Mouse (Mus musculus): Measurements from ENCODE around the gene Gsto2.

Gene Gsto2

DNA sequence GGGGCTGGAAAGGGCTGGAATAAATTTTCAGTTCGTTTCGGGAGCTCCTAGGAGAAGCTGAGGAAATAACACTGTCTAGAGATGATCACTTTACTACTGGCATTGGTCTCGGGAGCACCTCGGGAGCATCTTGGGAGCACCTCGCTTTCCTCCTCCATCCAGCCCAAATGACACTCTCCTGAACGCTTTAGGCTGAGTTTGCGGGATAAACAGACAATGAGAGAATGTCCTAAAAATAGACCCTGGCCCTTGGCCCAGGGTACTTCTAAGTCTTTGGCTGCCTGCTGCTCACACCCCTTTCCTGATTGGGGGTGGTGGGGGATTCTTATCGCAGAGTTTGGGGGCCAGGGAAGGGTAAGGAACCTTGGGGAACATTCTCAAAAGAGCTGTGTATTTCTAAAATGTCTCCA is 54.6 kb downstream of the Gsto2 start:
- no peak for DNase-seq

DNA sequence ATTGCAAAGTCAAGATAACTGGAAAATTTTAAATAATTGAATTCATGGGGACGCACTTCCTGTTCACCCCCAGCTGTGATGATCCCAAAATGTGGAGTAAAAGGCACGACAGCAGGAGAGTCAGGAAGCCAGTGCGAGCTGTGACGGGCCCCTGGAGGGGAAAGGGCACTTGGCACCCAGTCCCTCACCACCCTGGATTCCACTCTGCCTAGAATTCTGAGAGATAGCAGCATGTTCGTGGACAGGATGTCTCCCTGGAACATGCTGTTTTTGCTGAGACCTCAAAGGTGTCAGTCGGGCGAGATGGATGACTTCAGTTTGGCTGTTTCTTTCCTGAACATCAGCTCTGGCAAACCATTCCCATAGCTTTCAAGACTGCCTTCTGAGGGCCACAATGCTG is 60.5 kb downstream of the Gsto2 start:
- no peak for DNase-seq

DNA sequence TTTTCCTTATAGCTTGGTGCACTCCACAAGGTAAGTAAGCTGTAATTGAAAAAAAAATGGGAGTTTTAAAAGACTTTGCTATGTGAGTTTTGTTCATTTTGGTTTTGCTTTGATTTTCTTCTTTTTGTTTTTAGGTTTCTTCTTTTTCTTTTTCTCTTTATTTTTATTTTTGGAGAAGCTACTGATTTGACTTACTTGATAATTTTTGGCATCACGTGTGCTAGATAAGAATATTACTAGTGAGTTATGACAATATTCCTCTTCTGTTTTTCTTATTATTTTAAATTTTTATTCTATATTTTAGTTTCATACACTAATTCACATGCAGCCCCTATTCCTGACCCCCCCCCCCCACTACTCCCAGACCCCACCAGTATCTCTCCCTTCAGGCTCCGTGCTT is 61.7 kb downstream of the Gsto2 start:
- DNase-seq, result no peak

DNA sequence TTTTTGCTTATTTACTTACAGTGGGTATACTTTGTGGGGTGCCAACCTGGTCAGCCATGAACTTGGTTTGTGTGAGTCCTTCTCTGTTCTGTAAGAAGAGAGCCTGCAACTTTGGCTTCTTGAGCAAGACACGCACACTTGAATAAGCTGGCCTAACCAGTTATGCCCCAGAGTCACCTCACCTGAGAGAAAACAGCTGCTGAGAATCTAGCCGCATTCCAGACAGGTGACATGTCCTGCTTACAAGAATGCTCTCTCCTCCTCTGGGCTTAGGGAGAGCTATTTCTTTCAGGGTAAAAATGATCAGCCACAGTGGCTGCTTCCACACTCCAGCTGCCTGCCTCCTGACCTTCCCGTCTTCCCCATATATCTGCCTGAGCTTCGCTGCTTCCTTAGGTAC is 63.7 kb downstream of the Gsto2 start:
- no peak for DNase-seq

DNA sequence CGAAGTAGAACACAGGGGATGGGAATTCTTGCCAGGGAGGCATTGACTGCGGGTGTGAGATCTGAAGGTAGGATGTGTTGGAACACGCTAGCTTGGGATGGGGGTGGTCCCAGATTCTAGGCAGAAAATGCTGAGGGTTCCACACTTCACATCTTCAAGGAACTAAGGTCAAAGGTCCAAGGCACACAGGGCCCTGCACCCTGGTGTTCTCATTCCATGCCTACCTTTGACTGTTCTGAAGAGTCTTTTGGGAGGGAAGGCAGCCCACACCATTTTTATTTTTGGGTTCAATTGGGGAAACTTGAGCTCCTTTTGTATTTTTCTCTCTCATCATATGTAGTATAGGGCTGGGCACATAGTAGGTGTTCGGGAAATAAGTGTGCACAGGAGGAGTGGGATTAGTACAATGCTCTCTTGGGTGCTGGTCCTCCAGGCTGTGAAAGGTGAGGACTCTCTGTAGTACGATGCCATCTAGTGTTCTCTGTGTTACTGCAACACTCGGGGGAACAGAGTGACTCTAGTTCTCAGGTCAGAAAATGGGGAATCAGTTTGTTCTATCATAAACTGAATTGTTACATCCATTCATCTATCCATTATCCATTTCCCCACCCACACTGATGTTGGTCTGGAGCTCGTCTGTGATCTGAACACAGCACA is 66.8 kb downstream of the Gsto2 start:
- DNase-seq, result no peak

DNA sequence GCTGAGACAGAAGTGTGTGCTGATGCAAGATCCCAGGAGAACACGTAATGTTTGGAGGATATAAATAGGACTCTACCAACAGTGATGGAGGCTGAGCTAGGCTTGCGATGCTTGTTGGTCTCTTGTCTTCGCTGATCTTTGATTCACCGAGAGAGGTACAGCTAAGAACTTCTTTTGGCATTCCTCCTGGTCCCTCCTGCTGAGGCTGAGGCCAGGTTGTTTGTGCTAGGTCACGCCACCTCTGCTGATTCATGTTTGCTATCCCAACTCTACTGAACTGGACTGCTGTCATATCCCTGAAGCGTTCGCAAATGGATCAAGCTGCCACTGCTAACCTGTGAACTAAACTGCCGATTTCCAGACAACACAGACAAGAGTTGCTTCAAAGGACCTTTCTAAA is 68.8 kb downstream of the Gsto2 start:
- no peak for DNase-seq

DNA sequence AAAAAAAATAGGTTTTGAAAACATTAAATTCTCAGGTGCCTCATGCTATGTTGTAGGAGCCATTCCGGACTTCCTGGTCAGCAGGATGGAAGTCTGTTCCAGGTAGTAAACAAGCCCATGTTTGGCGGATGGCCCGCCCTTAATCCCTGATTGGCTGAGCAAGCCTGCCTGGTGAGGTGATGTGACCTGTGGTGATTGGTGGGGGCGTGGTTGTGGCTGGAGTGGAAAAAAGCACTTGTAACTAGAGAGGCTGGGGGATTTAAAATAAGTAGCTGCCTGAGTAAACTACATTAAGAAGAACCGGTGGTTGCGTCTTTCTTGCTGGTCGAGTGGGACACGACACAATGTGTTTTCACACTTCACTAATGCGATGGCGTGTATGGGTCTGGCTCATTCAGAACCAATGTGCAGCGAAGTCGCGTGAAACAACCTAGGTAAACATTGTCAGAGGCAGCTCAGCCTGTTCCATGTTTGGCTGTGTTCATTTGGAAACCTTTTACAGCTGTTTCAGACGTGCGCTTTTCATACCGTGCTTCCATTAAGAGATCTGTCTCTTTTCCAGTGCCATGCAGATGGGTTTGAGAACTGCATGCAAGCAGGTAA is 69.4 kb downstream of the Gsto2 start:
- no peak for DNase-seq

DNA sequence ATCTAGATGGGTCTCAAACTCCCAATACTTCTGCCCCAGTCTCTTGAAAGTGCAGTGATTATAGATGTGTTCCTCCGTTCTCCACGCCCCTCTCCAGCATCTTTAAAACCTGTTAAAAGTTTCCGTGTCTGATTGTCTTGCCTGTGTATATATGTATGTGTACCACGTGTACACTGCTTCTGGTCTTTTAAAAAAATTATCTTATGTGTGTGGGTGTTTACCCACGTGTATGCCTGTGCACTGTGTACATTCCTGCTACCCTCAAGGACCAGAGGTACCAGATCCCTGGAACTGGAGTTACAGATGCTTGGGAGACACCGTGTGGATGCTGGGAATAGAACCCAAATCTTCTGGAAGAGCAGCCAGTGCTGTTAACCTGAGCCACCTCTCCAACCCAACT is 70.2 kb downstream of the Gsto2 start:
- DNase-seq, result no peak

All from spleen, adult 18-20 months (tissue).